Mouse (Mus musculus) ovary, postnatal 10 days (tissue): ENCODE measurements at regions not wholly inside any gene's neighbourhood (a gene's known extent, or its start where the extent isn't known, plus 50 kb on each side); places are given as distances from the start of the nearest gene placed in this dataset.

Experiments
- DNase-seq: peaks from one replicate; pipeline ENCODE4 v3.0.0; 2022; ENCODE audit warnings: low spot score

DNA sequence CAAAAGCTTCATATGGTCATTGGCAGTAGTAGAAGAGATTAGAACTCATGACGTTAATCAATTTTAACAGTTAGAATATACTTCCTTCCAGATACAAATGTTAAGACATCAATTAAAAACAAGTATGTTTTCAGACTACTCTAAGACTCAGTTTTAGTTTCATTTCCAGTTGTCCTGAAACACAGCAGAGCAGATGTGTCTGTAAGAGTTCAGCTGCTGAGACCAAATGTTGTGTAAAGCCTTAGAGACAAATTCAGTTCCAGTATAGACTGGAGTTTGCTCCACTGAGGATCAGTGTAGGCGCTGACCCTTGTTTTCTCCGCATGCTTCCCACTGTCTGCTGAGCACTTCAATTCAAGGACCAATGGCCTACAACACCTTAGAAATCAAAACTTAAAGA is 158.1 kb upstream of the Bmper start:
- no peak for DNase-seq

DNA sequence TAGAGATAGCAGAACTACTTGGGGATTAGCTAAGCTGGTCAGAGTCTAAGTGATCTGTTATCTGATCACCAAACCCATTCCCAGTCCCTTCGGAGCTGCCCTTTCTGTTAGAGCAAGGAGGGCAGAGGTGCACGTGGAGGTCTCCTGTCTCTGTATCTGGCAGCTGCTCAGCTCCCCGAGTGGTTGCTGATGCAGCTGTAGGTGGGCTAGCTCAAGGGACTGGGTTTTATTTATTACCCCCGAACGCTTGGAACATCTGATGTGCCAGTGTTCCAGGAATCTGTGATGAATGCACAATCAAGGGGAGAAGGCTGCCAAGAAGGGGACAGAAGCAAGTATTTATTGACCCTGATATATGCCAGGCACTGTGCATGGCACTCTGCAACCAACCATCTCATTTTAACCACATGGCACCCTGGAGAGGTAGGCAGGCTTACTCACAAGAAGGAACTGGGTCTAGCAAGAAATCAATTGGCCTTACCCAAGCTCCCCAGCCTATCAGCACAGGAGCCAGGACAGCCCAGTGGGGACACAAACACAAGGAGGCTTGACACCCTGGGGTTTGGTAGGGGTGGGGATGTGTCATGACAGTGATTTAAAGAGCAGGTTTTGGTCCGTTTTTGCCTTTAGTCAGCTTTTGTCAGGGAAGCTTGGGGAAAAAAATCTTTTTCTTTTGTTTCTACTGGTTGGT is 154.6 kb upstream of the Bmper start:
- no peak for DNase-seq

DNA sequence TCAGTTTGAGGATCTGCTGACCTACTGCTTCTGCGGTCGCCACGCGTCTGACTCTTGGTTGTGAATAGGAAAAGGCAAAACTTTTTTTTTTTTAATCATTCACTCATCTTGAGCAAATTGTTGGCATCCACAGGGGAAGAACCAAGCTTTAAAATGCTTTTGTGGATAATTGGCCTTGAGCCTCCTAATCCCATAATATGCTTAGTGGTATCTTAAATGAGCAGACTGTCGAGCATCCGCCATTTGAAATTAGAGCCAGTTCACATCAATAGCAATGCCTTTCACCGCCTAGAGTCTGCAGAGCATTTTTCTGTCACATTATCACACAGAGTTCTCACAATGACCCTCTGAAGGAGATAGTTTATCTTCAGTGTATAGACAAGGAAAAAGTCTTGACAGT is 153.7 kb upstream of the Bmper start:
- no peak for DNase-seq

- no peak for DNase-seq
Observed at GRCm38 (mm10) chr9:23071006-23071405, 151.9 kb upstream of the Bmper start.

GRCm38 (mm10) chr9:23072741-23073140 is 150.1 kb upstream of the Bmper start:
- no peak for DNase-seq

DNA sequence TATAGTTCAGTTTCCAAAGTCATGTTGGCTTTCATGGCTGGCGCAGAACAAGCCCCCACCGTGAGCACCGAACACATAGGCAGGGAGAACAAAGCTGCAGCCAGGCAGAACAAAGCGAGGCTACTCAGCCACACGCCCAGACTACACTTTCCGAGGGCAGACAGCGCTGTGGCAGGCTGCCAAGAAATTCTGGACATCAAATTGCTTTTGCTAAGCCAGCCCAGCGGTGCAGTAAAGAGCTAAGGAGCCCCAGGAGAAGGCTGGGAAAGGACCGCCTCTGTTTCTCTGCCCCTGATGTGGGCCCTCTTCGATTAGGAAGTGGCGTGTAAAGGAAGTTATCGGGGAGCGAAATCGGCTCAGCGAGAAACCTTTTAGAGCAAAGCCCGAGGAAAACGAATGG is 139.3 kb upstream of the Bmper start:
- peak; percentile 71 for DNase-seq

DNA sequence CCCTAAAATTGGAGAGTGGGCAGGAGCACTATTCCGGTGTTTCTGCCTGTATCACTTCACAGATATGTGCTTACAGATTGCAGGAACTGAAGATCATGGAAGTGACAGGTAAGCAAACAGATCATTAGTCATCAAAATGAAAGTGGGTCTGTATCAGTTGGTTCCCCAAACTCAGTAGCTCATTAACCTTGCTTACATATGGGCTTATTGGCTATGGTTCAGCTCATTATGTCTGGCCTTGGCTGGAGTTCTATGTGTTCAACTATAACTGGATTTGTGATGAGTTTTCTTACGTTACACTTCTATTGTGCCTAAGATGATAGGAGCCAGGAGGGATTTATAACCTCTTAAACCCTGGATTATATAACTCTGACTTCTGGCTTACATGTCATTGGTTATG is 133.5 kb upstream of the Bmper start:
- DNase-seq: no peak

DNA sequence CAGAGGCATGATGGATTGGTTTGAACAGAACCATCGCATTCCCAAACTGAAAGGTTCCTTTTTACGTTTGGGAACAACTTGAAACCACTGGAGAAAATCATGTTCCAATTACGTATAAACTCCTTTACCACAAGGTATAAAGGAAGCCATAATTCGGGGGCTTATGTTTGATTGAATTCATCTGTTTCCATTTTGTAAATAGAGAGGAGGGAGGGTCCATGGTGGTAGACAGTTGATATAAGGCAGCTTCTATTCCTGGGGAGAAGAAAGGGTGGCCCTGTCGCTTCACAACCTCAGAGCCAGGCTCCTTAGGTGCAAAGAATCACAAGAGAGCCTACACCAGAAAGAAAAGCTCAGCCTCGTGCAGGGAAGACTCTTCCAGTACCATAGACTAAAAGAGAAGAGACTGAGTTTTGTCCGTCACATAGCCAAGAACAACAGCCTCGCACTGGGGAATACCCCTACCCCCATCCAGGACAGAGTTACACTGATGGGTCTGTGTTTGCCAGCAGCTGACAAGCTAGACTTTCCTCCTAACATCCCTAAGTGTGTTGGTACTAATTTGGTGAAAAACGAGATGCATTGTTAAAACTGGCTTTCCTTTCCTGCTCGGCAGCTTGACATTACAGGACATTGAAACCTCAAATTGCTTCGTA is 125.6 kb upstream of the Bmper start:
- no peak for DNase-seq

DNA sequence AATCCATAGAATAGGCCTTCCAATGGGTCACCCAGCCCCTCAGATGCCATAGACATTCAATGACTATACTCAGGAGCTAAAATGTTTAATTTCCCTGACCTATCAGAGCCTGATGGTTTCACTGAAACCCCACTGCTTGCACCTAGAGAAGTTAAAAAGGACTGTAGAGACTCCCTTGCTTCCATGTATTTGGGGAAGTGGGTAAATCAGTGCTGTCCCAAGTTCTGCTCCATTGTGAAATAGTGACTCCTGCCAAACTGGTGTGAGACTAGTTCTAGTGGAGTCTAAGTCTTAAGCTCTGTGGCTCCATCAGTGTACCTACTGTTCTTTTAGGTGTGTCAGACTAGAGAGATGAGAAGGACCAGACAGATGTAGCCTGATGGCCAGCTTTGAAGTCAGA is 121.3 kb upstream of the Bmper start:
- no peak for DNase-seq

GRCm38 (mm10) chr9:23101990-23102796 is 120.7 kb upstream of the Bmper start:
- no peak for DNase-seq

GRCm38 (mm10) chr9:23111500-23111899 is 111.4 kb upstream of the Bmper start:
- no peak for DNase-seq

- DNase-seq: no peak
Observed at GRCm38 (mm10) chr9:23115026-23115425, 107.8 kb upstream of the Bmper start.

GRCm38 (mm10) chr9:23115540-23115939 is 107.3 kb upstream of the Bmper start:
- DNase-seq: no peak

GRCm38 (mm10) chr9:23116311-23116710 is 106.6 kb upstream of the Bmper start:
- no peak for DNase-seq

- DNase-seq: no peak
Observed at GRCm38 (mm10) chr9:23119811-23120210, 103.1 kb upstream of the Bmper start.

- DNase-seq: no peak
Observed at GRCm38 (mm10) chr9:23120814-23121213, 102.1 kb upstream of the Bmper start.

GRCm38 (mm10) chr9:23122524-23122923 is 100.4 kb upstream of the Bmper start:
- DNase-seq: no peak

- no peak for DNase-seq
Observed at GRCm38 (mm10) chr9:23123452-23123851, 99.4 kb upstream of the Bmper start.

- DNase-seq: no peak
Observed at GRCm38 (mm10) chr9:23125761-23126704, 96.8 kb upstream of the Bmper start.

DNA sequence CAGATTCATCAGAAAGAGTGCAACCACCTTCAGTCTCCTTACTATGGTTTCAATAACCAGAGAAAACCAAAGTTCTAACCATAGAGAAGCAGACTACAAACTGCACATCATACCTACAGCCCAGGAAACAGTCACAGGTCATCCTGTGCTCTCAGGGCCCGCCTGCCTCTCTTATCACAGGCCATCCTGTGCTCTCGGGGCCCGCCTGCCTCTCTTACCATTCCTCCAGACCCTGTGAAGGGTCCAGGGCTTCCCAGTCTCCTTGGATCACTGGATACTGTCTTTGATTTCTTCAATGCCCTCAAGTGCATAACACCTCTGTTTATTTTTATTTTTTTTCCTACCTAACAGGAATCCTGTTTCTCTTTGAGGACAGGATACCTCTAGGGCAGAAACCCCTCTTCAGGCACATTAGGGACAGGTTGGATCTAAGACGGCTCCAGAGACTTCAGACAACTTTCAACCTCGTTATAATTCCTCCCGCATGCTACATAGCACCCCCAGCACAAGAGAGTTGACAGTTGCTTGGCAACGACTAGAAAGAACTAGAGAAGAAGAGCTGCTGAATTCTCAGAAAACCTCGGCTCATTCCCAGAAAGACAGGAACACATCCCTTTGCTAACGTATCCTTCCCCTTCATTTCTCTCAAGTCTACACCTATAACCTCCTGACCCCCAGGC is 95.4 kb upstream of the Bmper start:
- DNase-seq: no peak

GRCm38 (mm10) chr9:23128018-23128369 is 94.9 kb upstream of the Bmper start:
- no peak for DNase-seq

- no peak for DNase-seq
Observed at GRCm38 (mm10) chr9:23134006-23134405, 88.9 kb upstream of the Bmper start.
